Mouse (Mus musculus) left cerebral cortex, adult 9 months (tissue): ENCODE measurements at regions not wholly inside any gene's neighbourhood (a gene's known extent, or its start where the extent isn't known, plus 50 kb on each side); places are given as distances from the start of the nearest gene placed in this dataset.

Experiments used
- DNase-seq, 2 experiments: peaks; one replicate each; pipeline ENCODE4 v3.0.0; 2022; ENCODE audit warnings: low spot score in 2 of 2

- DNase-seq: no peak
These were observed 708.7 kb upstream of the Tmpo start for GRCm38 (mm10) chr10:91889864-91890263.

GRCm38 (mm10) chr10:91888537-91888936 lies 707.4 kb upstream of the Tmpo start:
- DNase-seq: peak; percentile 43 to 66

- no peak for DNase-seq
These were observed 702.0 kb upstream of the Tmpo start for GRCm38 (mm10) chr10:91883155-91883554.

- DNase-seq: no peak
These were observed 701.4 kb upstream of the Tmpo start for GRCm38 (mm10) chr10:91882481-91882880.

GRCm38 (mm10) chr10:91881521-91882228 lies 700.6 kb upstream of the Tmpo start:
- DNase-seq: no peak

- DNase-seq: no peak
These were observed 694.3 kb upstream of the Tmpo start for GRCm38 (mm10) chr10:91875450-91875849.

- peak; percentile 27 to 34 for DNase-seq
These were observed 690.1 kb upstream of the Tmpo start for GRCm38 (mm10) chr10:91871244-91871643.

- DNase-seq: no peak
These were observed 677.8 kb upstream of the Tmpo start for GRCm38 (mm10) chr10:91858711-91859595.

- no peak for DNase-seq
These were observed 646.0 kb upstream of the Tmpo start for GRCm38 (mm10) chr10:91827074-91827473.

- no peak for DNase-seq
These were observed 642.4 kb upstream of the Tmpo start for GRCm38 (mm10) chr10:91823499-91823898.

GRCm38 (mm10) chr10:91804870-91805269 lies 623.8 kb upstream of the Tmpo start:
- no peak for DNase-seq
